Mouse (Mus musculus): ENCODE measurements around the gene Coq9.

DNA sequence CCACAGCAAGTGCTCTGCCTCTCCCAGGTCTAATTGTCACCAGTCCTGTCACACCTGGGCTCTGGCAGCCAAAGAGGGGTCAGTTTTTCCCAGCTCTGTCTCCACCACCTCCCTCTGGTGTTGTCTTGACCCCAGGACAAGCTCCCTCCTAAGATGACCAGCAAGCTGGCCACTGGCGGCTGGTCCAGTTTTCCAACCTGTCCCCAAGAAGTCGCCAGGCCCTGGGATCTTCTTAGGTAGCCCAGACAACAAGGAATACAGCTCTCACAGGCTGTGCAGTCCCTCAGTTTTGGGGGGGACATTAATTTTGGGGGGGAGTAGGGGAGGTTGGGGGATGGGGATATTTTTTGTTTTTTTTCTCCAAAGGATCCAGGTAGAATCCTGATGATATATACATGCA lies 34.5 kb downstream of the Coq9 start:
- TF ChIP-seq CTCF (IDR thresholded peaks at IDR 0.05; ENCODE audit: control insufficient read depth, insufficient read depth, low read length), result no peak
- TF ChIP-seq POLR2A (IDR thresholded peaks at IDR 0.05; ENCODE audit: borderline replicate concordance, control insufficient read depth, low read depth, low read length), result no peak

All from bone marrow, adult 2 months (tissue).